Mouse (Mus musculus) small intestine, adult 2 months (tissue): ENCODE measurements around the gene Gap43. TPM values are rescaled to one million over a fixed set of nuclear protein-coding genes. Genes with fewer than 3 reads are reported as not detected.
"Not testable (repeated sequence)": the region's sequence is repeated elsewhere in the genome, so short reads cannot be mapped to it uniquely, and the experiment has no call there.

Source experiments
- H3K27ac ChIP-seq: fragments of 200-500 bp; 2 replicates; pipeline ENCODE4 v1.5.1; 2012; ENCODE audit warnings: low read depth, low read length, control low read depth, inconsistent platforms; ENCODE audit not compliant: insufficient read depth
- H3K27me3 ChIP-seq: fragments of 200-500 bp; 2 replicates; pipeline ENCODE4 v1.6.1; 2012; ENCODE audit warnings: mild to moderate bottlenecking, moderate library complexity, low read length, inconsistent platforms; ENCODE audit not compliant: control insufficient read depth, insufficient read depth
- H3K36me3 ChIP-seq: fragments of 200-500 bp; 2 replicates; pipeline ENCODE4 v1.6.1; 2012; ENCODE audit warnings: mild to moderate bottlenecking, low read length, control low read depth, inconsistent platforms; ENCODE audit not compliant: control insufficient read depth, insufficient read depth
- H3K4me1 ChIP-seq: fragments of 200-500 bp; 2 replicates; pipeline ENCODE4 v1.6.1; 2012; ENCODE audit warnings: low read length, inconsistent platforms, mixed read lengths; ENCODE audit not compliant: control insufficient read depth, insufficient read depth, insufficient read length
- H3K4me3 ChIP-seq: fragments of 200-500 bp; 2 replicates; pipeline ENCODE4 v1.5.1; 2012; ENCODE audit warnings: low read depth, mild to moderate bottlenecking, control low read depth, inconsistent platforms, low read length, moderate library complexity
- CTCF ChIP-seq: fragments of 200-500 bp; IDR thresholded peaks from 2 replicates; pipeline ENCODE4 v1.5.1; 2012; ENCODE audit warnings: low read depth, mild to moderate bottlenecking, control low read depth, inconsistent platforms, low read length, moderate library complexity, mixed read lengths; ENCODE audit not compliant: insufficient replicate concordance, insufficient read length; ENCODE audit errors: extremely low read depth
- POLR2A ChIP-seq: fragments of 200-500 bp; IDR thresholded peaks from 2 replicates; pipeline ENCODE4 v1.6.1; 2012; ENCODE audit warnings: low read depth, mild to moderate bottlenecking, control low read depth, inconsistent platforms, low read length, moderate library complexity
- WGBS: fragments of 180-500 bp; shearing (Covaris S2); methylation state at CpG from one replicate; pipeline ENCODE4 v1.1.7; 2018; 5-methylcytosine and 5-hydroxymethylcytosine counted together
- polyA plus RNA-seq: library from polyadenylated mRNA; depleted of rRNA; stranded (reverse); fragments of >200 nt; gene quantifications from 2 replicates; pipeline ENCODE4 v1.2.3, GENCODE M21; 2012

The Gap43 gene
- polyA plus RNA-seq, 1 experiment, result 0.65 TPM

GRCm38 (mm10) chr16:42350076-42350475, 9.6 kb upstream of the Gap43 start:
- no peak overlapping the region for H3K27ac ChIP-seq
- no peaks in the 10 kb centered on the region for H3K27me3 ChIP-seq
- 82% methylated on average over 2 of the region's 2 CpGs for WGBS
- H3K4me1 ChIP-seq, result no peaks in the 10 kb centered on the region
- TF ChIP-seq CTCF (no peak), POLR2A (no peak)
- H3K4me3 ChIP-seq, result no peak overlapping the region
- H3K36me3 ChIP-seq, result no peaks in the 10 kb centered on the region

- H3K36me3 ChIP-seq, H3K4me3 ChIP-seq, H3K4me1 ChIP-seq, H3K27ac ChIP-seq, H3K27me3 ChIP-seq: not testable (repeated sequence)
- 42% methylated on average over 2 of the region's 3 CpGs for WGBS
Measured at GRCm38 (mm10) chr16:42340865-42341264, 414 bp upstream of the Gap43 start.

GRCm38 (mm10) chr16:42339512-42339911, 939 bp downstream of the Gap43 start:
- no peak overlapping the region for H3K4me3 ChIP-seq
- H3K27me3 ChIP-seq, result no peaks in the 10 kb centered on the region
- TF ChIP-seq CTCF (no peak), POLR2A (no peak)
- no peaks in the 10 kb centered on the region for H3K4me1 ChIP-seq
- WGBS, result 3% methylated on average over 10 of the region's 10 CpGs
- no peaks in the 10 kb centered on the region for H3K36me3 ChIP-seq
- no peak overlapping the region for H3K27ac ChIP-seq

- 17% methylated on average over 4 of the region's 4 CpGs for WGBS
- Histone ChIP-seq H3K4me3 (no peak overlapping the region), H3K36me3 (no peaks in the 10 kb centered on the region), H3K4me1 (no peaks in the 10 kb centered on the region), H3K27ac (no peak overlapping the region), H3K27me3 (no peaks in the 10 kb centered on the region)
- TF ChIP-seq CTCF (no peak), POLR2A (no peak)
Measured at GRCm38 (mm10) chr16:42338987-42339386, 1.5 kb downstream of the Gap43 start.

GRCm38 (mm10) chr16:42338342-42338741, 2.1 kb downstream of the Gap43 start:
- Histone ChIP-seq H3K27ac (no peak overlapping the region), H3K27me3 (no peaks in the 10 kb centered on the region), H3K4me3 (no peak overlapping the region), H3K36me3 (no peaks in the 10 kb centered on the region), H3K4me1 (no peaks in the 10 kb centered on the region)
- 42% methylated on average over 4 of the region's 4 CpGs for WGBS
- no peak for TF ChIP-seq CTCF
- no peak for TF ChIP-seq POLR2A

- TF ChIP-seq CTCF (no peak), POLR2A (no peak)
- Histone ChIP-seq H3K4me3 (no peak overlapping the region), H3K4me1 (no peaks in the 10 kb centered on the region), H3K27me3 (no peaks in the 10 kb centered on the region), H3K27ac (no peak overlapping the region), H3K36me3 (no peaks in the 10 kb centered on the region)
- 5% methylated on average over 2 of the region's 2 CpGs for WGBS
Measured at GRCm38 (mm10) chr16:42337663-42338062, 2.8 kb downstream of the Gap43 start.

- WGBS, result 39% methylated on average over 2 of the region's 2 CpGs
- TF ChIP-seq CTCF, result no peak
- no peak for TF ChIP-seq POLR2A
Measured at GRCm38 (mm10) chr16:42336610-42337009, 3.8 kb downstream of the Gap43 start.

GRCm38 (mm10) chr16:42332321-42332720, 8.1 kb downstream of the Gap43 start:
- 21% methylated on average over 4 of the region's 4 CpGs for WGBS
- TF ChIP-seq CTCF (no peak), POLR2A (no peak)
- Histone ChIP-seq H3K4me1 (no peaks in the 10 kb centered on the region), H3K27ac (no peak overlapping the region), H3K4me3 (no peak overlapping the region), H3K27me3 (no peaks in the 10 kb centered on the region), H3K36me3 (no peaks in the 10 kb centered on the region)

More at GRCm38 (mm10) chr16:42336610-42337009, 3.8 kb downstream of the Gap43 start:
- Histone ChIP-seq H3K27me3 (no peaks in the 10 kb centered on the region), H3K4me3 (no peak overlapping the region), H3K4me1 (no peaks in the 10 kb centered on the region), H3K27ac (no peak overlapping the region), H3K36me3 (no peaks in the 10 kb centered on the region)
